Mouse (Mus musculus): ENCODE results near the gene Calm4.

- TF ChIP-seq POLR2A (IDR thresholded peaks at IDR 0.05; ENCODE audit: borderline replicate concordance, control insufficient read depth, low read depth, low read length) (no peak), CTCF (IDR thresholded peaks at IDR 0.05; ENCODE audit: control insufficient read depth, insufficient read depth, low read length) (no peak)
These were observed 31.9 kb upstream of the Calm4 start for GRCm38 (mm10) chr13:3805638-3806037.
